Mouse (Mus musculus) T-helper 2 cell (primary cell): Measurements from ENCODE around the gene Svop.

Experiments used
- in situ Hi-C: fragments of 300-600 bp; cut with MboI, MseI; formaldehyde crosslinking; loops from one replicate; pipeline ENCODE4 v1.15.1; 2025; ENCODE audit warnings: high pct_unique_total_duplicates

Svop gene

DNA sequence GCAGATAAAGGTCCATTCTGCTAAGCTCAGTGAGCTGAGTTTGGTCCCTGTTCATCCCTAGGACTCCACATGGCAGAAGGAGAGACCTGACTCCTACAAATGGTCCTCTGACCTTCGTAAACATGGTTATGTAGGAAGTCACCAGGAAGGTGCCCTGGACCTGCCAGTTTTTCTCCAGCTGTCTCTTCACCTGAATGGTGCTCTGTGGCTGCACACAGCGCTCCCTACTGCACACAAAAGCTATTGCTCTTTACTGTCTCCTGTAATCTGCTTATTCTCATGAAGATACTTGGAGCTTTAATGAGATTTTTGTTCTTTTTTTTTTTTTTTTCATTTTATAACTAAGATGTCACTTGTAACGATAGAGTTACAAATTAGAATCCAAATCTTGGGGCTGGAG lies 44.8 kb downstream of the Svop start:
- in situ Hi-C loops, result loop anchor here (5.0 kb wide), 1 partner anchor 94 kb away; no protein-coding TSS in a partner anchor

DNA sequence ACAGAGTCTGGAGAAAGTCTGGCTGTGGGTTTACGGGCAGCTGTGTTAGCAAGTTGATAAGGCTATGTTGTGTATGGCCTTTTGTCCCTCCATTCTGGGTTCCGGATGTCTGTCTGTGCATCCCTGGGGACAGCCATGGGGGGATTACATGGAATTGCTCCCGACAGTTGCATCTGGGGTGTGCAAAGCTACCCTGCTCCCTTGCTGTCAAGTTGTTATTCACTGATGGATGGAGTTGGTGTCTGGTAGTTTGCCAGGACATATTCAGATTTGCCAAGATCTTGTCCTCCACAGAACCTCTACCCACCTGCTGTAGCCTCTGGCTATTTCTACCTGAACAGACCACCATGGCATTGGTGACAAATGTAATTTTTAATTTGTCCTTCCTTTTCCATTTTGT lies 45.2 kb downstream of the Svop start:
- in situ Hi-C loops, result loop anchor here (5.0 kb wide), 1 partner anchor 94 kb away; no protein-coding TSS in a partner anchor

- in situ Hi-C loops, result loop anchor here (5.0 kb wide), 1 partner anchor 93 kb away; no protein-coding TSS in a partner anchor
These were observed 46.2 kb downstream of the Svop start for GRCm38 (mm10) chr5:114045134-114045533.

- in situ Hi-C loops, result no loop called here
These were observed 47.6 kb downstream of the Svop start for GRCm38 (mm10) chr5:114043800-114044199.

DNA sequence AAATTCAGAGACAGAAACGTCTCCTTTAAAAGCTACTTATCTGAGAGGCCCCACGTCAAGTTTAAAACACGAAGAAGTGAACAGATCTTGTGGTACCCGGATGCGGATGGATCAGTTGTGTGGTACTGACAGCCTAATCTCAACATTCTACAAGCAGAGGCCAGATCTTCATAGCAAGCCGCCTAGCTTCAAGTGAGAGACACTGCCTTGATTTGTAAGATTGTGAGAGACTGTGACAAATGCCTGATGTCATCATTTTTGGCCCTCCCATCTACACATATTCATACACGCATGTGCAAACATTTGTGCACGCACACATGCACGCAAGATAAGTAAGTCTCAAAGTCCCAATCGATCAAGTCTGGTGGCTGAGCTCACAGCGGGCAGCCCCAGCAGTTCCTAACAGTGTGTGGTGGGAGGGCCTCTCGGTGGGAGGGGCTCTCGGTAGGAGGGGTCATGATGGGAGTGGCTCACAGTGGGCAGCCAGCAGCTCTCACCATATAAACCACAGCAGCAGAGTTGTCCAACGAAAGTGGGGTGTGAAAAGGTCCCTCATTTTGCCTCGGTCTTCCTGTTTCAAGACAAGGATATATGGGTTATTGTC lies 49.9 kb downstream of the Svop start:
- in situ Hi-C loops, result no loop called here

GRCm38 (mm10) chr5:114040911-114041310 lies 50.5 kb downstream of the Svop start:
- in situ Hi-C loops, result no loop called here

DNA sequence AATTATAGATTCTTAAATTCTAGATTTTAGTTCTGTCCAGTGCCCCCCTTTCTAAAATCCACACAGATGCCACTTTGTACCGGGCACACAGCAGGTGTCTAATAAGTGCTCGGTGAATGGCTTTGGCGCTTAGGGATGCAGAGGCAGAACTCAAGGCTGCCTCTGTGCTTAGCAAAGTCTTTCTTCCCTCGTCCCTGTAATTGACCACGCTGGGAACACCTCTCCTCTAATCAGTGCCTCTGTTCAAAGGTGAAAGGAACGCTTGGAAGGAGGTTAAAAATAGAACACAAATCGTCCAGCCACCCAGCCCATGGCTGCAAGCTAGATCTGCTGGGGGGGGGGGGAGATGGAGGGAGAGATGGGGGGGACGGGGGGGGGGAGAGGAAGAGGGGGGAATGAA lies 50.9 kb downstream of the Svop start:
- in situ Hi-C loops, result no loop called here

DNA sequence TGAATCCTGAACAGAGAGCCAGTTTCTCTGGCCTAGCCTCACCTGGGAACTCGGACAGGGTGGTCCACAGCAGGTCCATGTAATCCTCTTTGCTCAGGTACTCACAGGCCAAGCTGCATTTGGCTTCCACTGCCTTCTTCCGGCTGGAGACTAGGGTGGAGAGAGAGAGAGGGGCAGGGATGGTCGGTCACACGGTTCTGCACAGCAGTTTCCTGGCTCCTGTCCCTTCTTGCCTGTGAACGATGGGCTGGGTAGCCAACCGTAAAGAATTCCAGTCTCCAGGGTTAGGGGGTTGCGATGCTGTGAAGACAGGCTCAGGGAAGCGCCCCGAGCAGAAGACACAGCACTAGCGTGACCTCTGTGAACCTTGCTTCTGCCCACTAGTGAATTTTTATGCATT lies 56.3 kb downstream of the Svop start:
- in situ Hi-C loops, result no loop called here

GRCm38 (mm10) chr5:114034393-114034792 lies 57.0 kb downstream of the Svop start:
- in situ Hi-C loops, result no loop called here

GRCm38 (mm10) chr5:114032161-114032763 lies 59.1 kb downstream of the Svop start:
- in situ Hi-C loops, result no loop called here

GRCm38 (mm10) chr5:114030652-114031051 lies 60.7 kb downstream of the Svop start:
- in situ Hi-C loops, result no loop called here

- in situ Hi-C loops, result no loop called here
These were observed 63.3 kb downstream of the Svop start for GRCm38 (mm10) chr5:114028111-114028510.

- in situ Hi-C loops, result no loop called here
These were observed 64.0 kb downstream of the Svop start for GRCm38 (mm10) chr5:114027217-114027944.

GRCm38 (mm10) chr5:114024885-114025284 lies 66.5 kb downstream of the Svop start:
- in situ Hi-C loops, result no loop called here

DNA sequence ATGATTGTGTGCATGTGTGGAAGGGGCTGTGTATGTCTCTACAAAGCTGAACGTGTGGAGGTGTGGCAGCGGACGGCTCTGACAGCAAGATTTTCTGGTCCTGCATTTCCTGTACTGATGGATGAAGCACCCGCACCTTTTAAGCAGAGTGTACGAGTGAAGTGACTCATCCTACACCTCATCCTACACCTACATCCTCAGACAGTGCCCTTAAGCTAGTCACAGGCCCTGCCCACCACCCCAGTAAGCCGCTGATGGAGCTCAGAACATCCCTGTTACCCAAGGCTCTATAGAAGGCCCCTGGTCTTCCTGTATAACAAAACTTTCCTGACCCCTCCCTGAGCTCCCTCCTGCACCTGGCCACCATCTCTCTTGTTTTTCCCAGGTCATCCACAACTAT lies 67.0 kb downstream of the Svop start:
- in situ Hi-C loops, result no loop called here

- in situ Hi-C loops, result loop anchor here (10.0 kb wide), 1 partner anchor 1650 kb away; no protein-coding TSS in a partner anchor
These were observed 76.2 kb downstream of the Svop start for GRCm38 (mm10) chr5:114015121-114015520.

DNA sequence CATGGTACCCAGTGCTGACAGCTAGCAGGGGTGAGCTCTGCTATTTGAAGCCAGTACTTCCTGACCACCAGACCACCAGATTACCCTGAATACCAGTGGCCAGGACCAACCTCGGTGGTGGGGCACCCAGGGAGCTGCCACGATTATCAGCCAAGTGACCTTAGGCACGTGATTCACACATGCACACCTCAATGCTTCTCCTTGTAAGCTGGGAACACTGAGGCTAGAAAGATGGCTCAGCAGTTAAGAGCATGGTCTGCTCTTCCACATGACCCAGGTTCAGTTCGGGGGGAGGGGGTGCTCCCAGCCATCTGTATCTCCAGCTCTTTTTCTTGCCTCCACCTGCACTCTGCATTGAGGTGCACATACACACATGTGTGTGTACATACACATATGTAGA lies 82.3 kb downstream of the Svop start:
- in situ Hi-C loops, result no loop called here

GRCm38 (mm10) chr5:114007753-114008453 lies 83.5 kb downstream of the Svop start:
- in situ Hi-C loops, result no loop called here

GRCm38 (mm10) chr5:114006974-114007373 lies 84.4 kb downstream of the Svop start:
- in situ Hi-C loops, result no loop called here

- in situ Hi-C loops, result no loop called here
These were observed 86.3 kb downstream of the Svop start for GRCm38 (mm10) chr5:114005100-114005499.

DNA sequence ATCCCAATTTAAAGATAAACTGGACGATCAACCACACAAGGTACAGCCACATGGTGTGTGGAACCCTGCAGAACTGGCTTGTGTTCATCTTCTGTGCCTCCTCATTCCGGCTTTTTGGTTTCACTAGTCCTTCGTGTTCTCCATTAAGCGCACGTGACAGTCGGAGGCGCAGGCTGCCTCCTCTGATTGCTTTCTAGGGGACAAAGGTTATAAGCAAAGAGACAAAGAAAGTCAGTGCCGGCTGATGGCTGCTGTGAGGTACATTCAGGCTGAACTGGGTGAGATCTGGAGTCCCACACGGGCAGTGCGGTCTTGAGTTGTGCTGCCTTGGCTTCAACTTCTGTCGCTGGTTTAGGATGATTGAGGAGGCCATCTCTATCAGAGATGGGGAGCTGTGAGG lies 86.8 kb downstream of the Svop start:
- in situ Hi-C loops, result no loop called here

DNA sequence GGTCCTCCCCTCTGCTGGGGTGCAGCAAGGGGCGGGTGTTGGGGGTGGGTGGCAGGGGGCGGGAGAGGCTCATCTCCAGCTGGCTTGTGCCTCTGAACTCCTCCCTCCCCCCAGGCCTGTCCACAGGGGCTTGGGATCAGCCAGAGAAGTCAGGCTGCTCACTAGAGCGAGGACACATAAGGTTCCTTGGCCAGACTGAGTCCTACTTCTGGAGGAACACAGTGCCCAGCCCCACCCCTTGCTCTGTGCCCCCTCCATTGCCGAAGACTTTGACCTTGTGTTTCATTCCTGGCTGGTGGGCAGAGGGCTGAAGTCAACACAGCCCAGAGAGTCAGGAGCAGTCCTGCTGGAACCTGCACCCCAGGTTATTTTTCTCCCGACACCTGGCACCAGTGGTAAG lies 87.8 kb downstream of the Svop start, which contains the start of gene Dao:
Dao (plus strand) TSS at position 162 of the 400 bp plus-strand sequence.
- in situ Hi-C loops, result no loop called here
